8 mouse cellular contexts compared by ENCODE assay signal in the genomic region with DNA sequence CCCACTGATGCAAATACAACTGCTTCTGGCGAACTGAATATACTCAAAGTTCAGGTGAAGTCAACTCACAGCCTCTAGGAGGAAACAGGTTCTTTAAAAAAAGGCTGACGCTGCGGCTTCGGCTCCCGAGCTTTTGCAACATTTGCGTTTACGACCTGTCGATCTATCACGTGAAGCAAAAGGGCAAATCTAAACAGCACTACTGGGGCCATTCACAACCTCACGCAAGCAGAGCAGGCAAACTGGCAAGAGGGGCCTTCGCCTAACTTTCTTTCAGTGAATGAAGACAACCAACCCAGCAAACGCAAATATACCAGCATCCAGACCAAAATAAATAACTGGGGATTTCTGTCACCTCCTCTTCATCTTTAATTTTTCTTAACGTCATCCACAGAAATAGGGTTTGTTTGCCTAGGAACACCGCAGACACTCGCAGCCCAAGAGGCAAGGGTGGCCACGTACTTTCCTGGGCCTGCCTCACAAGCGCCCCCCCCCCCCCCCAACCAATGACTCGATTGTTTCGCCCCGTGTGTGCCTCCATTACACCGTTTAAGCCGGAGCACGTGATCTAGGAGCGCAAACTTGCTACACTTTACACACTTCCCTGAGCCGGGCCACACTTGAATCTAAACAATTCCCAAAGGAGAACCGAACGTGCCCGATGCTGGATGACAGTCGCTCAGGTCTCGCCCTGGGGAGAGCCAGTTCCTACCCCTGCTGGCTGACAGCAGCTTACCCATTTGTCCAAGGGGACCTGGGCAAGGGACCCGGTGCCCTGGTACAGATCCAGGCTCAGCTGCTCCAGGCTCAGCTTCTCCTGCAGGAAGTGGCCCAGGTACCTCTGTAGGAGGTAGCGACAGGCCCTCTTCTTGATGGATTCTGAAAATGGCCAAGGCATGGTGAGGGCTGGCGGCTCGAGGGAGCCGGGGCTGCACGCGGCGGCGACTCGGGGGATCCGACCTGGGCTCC. TPM values are rescaled to one million over a fixed set of nuclear protein-coding genes. Genes with fewer than 3 reads are reported as not detected.
DNase-seq lines count a peak whose midpoint lies in the region; ATAC-seq and TF ChIP-seq lines count a peak whose summit lies in the region.

A gene (plus strand): TSS at position 897 of the 969 bp plus-strand sequence.

- WGBS in forebrain, embryonic 12.5 days, result under 1% methylated on average over 41 of the region's 41 CpGs
- 1% methylated on average over 41 of the region's 41 CpGs for WGBS in large intestine, adult 2 months
- under 1% methylated on average over 39 of the region's 41 CpGs for WGBS in lung, embryonic 14.5 days
- under 1% methylated on average over 41 of the region's 41 CpGs for WGBS in neural tube, embryonic 15.5 days

- no peaks in the 10 kb centered on the region for H3K27me3 ChIP-seq in MEL (ENCODE audit: control insufficient read depth in 1 of 2, insufficient read depth in 2 of 2, low read length in 2 of 2)
- H3K27me3 ChIP-seq in forebrain, embryonic 12.5 days, result no peaks in the 10 kb centered on the region
- no peaks in the 10 kb centered on the region for H3K27me3 ChIP-seq in lung, embryonic 14.5 days (ENCODE audit: insufficient read depth, low read length)
- no peaks in the 10 kb centered on the region for H3K27me3 ChIP-seq in neural tube, embryonic 15.5 days (replicated peaks)

- peak; percentile 89 for DNase-seq in MEL (ENCODE audit: low read depth, low spot score)
- peak; percentile 64 for DNase-seq in c-Kit-positive CD71-positive TER-119-positive erythroid progenitor cells, embryonic 14.5 days (ENCODE audit: low spot score)
- peak; percentile 49 to 53 for DNase-seq in heart, postnatal 10 days
- peak; percentile 64 for DNase-seq in large intestine, adult 2 months (ENCODE audit: low read depth, low spot score)
- DNase-seq in lung, embryonic 14.5 days, result peak; percentile 59
- peak; percentile 52 for DNase-seq in thymus, postnatal 25 days

- peak within 1 kb of the TSS; percentile 75 for H3K4me2 ChIP-seq in forebrain, embryonic 12.5 days
- H3K4me2 ChIP-seq in lung, embryonic 14.5 days, result peak within 1 kb of the TSS; percentile 91
- peak within 1 kb of the TSS; percentile 86 for H3K4me2 ChIP-seq in neural tube, embryonic 15.5 days

- TF ChIP-seq POLR2A in MEL (IDR thresholded peaks at IDR 0.05; ENCODE audit: control insufficient read depth in 1 of 2, insufficient read depth in 1 of 2, low read depth in 1 of 2, low read length in 2 of 2, poor library complexity in 1 of 2), result peak; percentile 13 to 76; a peak in 2 of 4 replicates

- H3K36me3 ChIP-seq in MEL (ENCODE audit: control insufficient read depth in 1 of 2, insufficient read depth in 2 of 2, low read length in 2 of 2), result peaks cover 12 to 31% of the 10 kb centered on the region in 2 experiments
- H3K36me3 ChIP-seq in forebrain, embryonic 12.5 days (replicated peaks), result peaks cover under 1% of the 10 kb centered on the region
- H3K36me3 ChIP-seq in lung, embryonic 14.5 days (ENCODE audit: insufficient read depth), result peaks cover 11% of the 10 kb centered on the region
- H3K36me3 ChIP-seq in neural tube, embryonic 15.5 days, result peaks cover 2% of the 10 kb centered on the region; the same call in 1 of the 2 replicates

- TF ChIP-seq EP300 in MEL (IDR thresholded peaks at IDR 0.05; ENCODE audit: low read depth in 1 of 2, low read length in 2 of 2), result no peak

- peak within 1 kb of the TSS; percentile 75 for H3K27ac ChIP-seq in MEL (ENCODE audit: control insufficient read depth, low read depth, low read length)
- H3K27ac ChIP-seq in forebrain, embryonic 12.5 days, result peak within 1 kb of the TSS; percentile 95
- peak within 1 kb of the TSS; percentile 93 for H3K27ac ChIP-seq in lung, embryonic 14.5 days (ENCODE audit: low read depth)
- H3K27ac ChIP-seq in neural tube, embryonic 15.5 days (replicated peaks), result peak within 1 kb of the TSS; percentile 96

- ATAC-seq in forebrain, embryonic 12.5 days (ENCODE audit: low FRiP score), result peak; percentile 50
- ATAC-seq in lung, embryonic 14.5 days (ENCODE audit: insufficient read depth), result peak; percentile 51
- peak; percentile 25 for ATAC-seq in neural tube, embryonic 15.5 days (ENCODE audit: low FRiP score)

- no peaks in the 10 kb centered on the region for H3K9me3 ChIP-seq in MEL (replicated peaks; ENCODE audit: insufficient read depth, low read length)
- no peaks in the 10 kb centered on the region for H3K9me3 ChIP-seq in forebrain, embryonic 12.5 days
- no peaks in the 10 kb centered on the region for H3K9me3 ChIP-seq in lung, embryonic 14.5 days (ENCODE audit: low read depth, low read length)
- no peaks in the 10 kb centered on the region for H3K9me3 ChIP-seq in neural tube, embryonic 15.5 days (replicated peaks)

- intact Hi-C loops in heart, postnatal 10 days (cut with DNase I), result loop anchor here (2.0 kb wide), 1 partner anchor 101 kb away; a partner anchor contains a TSS

- H3K4me1 ChIP-seq in MEL (ENCODE audit: control insufficient read depth in 1 of 2, insufficient read depth in 2 of 2, low read length in 2 of 2), result peaks cover 1 to 22% of the 10 kb centered on the region in 2 experiments
- H3K4me1 ChIP-seq in forebrain, embryonic 12.5 days, result peaks cover 28% of the 10 kb centered on the region
- no peaks in the 10 kb centered on the region for H3K4me1 ChIP-seq in lung, embryonic 14.5 days (ENCODE audit: insufficient read depth)
- H3K4me1 ChIP-seq in neural tube, embryonic 15.5 days, result peaks cover 42% of the 10 kb centered on the region

- 0 out of 6 replicates have a peak, but pooled peaks of 1 of the 3 experiments have one; percentile 4 for TF ChIP-seq CTCF in MEL (IDR thresholded peaks at IDR 0.05 in 2 of 3, conservative IDR thresholded peaks at IDR 0.05 in 1 of 3; ENCODE audit: control insufficient read depth in 1 of 3, insufficient read depth in 1 of 3, low read depth in 2 of 3, low read length in 3 of 3, poor library complexity in 1 of 3, severe bottlenecking in 1 of 3)
- TF ChIP-seq CTCF in lung, embryonic 14.5 days (IDR thresholded peaks at IDR 0.05; ENCODE audit: low read depth), result 0 out of 2 replicates have a peak, but pooled peaks have one; percentile 8

- H3K4me3 ChIP-seq in MEL (ENCODE audit: control insufficient read depth in 1 of 2, insufficient read depth in 1 of 2, low read depth in 2 of 2, low read length in 2 of 2), result peak within 1 kb of the TSS; percentile 95 to 100
- peak within 1 kb of the TSS; percentile 94 for H3K4me3 ChIP-seq in forebrain, embryonic 12.5 days (replicated peaks)
- H3K4me3 ChIP-seq in lung, embryonic 14.5 days (ENCODE audit: low read depth, low read length), result peak within 1 kb of the TSS; percentile 94
- peak within 1 kb of the TSS; percentile 77 for H3K4me3 ChIP-seq in neural tube, embryonic 15.5 days (replicated peaks)

- H3K79me2 ChIP-seq in MEL (ENCODE audit: control insufficient read depth, insufficient read depth, low read length, poor library complexity), result peaks cover 56% of the 10 kb centered on the region

- peak within 1 kb of the TSS; percentile 99 for H3K9ac ChIP-seq in MEL (ENCODE audit: control insufficient read depth, low read depth, low read length, poor library complexity, severe bottlenecking)
- H3K9ac ChIP-seq in forebrain, embryonic 12.5 days, result peak within 1 kb of the TSS; percentile 86
- peak within 1 kb of the TSS; percentile 93 for H3K9ac ChIP-seq in lung, embryonic 14.5 days
- peak within 1 kb of the TSS; percentile 73 for H3K9ac ChIP-seq in neural tube, embryonic 15.5 days (replicated peaks)

- no peak for TF ChIP-seq RAD21 in MEL (IDR thresholded peaks at IDR 0.05; ENCODE audit: low read depth, low read length)

TF ChIP-seq in MEL, 35 proteins besides CTCF, POLR2A, EP300 and RAD21 (continues in another document):
- TF ChIP-seq ETS1 (IDR thresholded peaks at IDR 0.05; ENCODE audit: low read depth, low read length) (0 out of 2 replicates have a peak, but pooled peaks have one; percentile 45), POLR2AphosphoS5 (IDR thresholded peaks at IDR 0.05; ENCODE audit: borderline replicate concordance, low read depth, low read length) (no peak), BHLHE40 (IDR thresholded peaks at IDR 0.05; ENCODE audit: borderline replicate concordance, low read depth, low read length) (peak; percentile 91), ZKSCAN1 (IDR thresholded peaks at IDR 0.05; ENCODE audit: low read depth, low read length) (no peak), KAT2A (conservative IDR thresholded peaks at IDR 0.05; ENCODE audit: low read depth, low read length) (peak; percentile 51; the same call in 1 of the 2 replicates), NELFE (IDR thresholded peaks at IDR 0.05; ENCODE audit: low read depth, low read length) (peak; percentile 35; the same call in 1 of the 2 replicates), UBTF (IDR thresholded peaks at IDR 0.05; ENCODE audit: borderline replicate concordance, insufficient read depth, low read depth, low read length) (no peak), MXI1 (IDR thresholded peaks at IDR 0.05; ENCODE audit: low read depth, low read length) (peak; percentile 83), SIN3A (IDR thresholded peaks at IDR 0.05; ENCODE audit: low read length) (peak; percentile 78), MAX (IDR thresholded peaks at IDR 0.05; ENCODE audit: low read length) (peak; percentile 80), MAFK (IDR thresholded peaks at IDR 0.05; ENCODE audit: borderline replicate concordance, low read depth, low read length) (no peak), POLR2AphosphoS2 (IDR thresholded peaks at IDR 0.05; ENCODE audit: low read length) (no peak), CHD1 (IDR thresholded peaks at IDR 0.05; ENCODE audit: low read depth, low read length) (0 out of 2 replicates have a peak, but pooled peaks have one; percentile 19), MYC (IDR thresholded peaks at IDR 0.05; ENCODE audit: low read depth, low read length) (no peak), SMC3 (IDR thresholded peaks at IDR 0.05; ENCODE audit: low read depth, low read length) (no peak), TAL1 (IDR thresholded peaks at IDR 0.05; ENCODE audit: low read length) (no peak), MYB (IDR thresholded peaks at IDR 0.05; ENCODE audit: low read depth, low read length) (no peak), USF1 (IDR thresholded peaks at IDR 0.05; ENCODE audit: low read depth, low read length) (peak; percentile 93), CHD2 (IDR thresholded peaks at IDR 0.05; ENCODE audit: low read length) (no peak), E2F4 (IDR thresholded peaks at IDR 0.05; ENCODE audit: borderline replicate concordance, low read depth, low read length) (no peak)

RNA-seq across cellular contexts. Expression of the gene that starts here (rescaled TPM):
- 12.0 and 12.6 TPM in 2 replicates for total RNA-seq in MEL (2012; rRNA removed)
- 10 to 100 TPM in 1 of 2 experiments, not detected in 1; 13.9 TPM for polyA plus RNA-seq in MEL (2012; ENCODE audit: insufficient read depth in 1 of 2, insufficient read length in 2 of 2, low read depth in 1 of 2, low replicate concordance in 2 of 2, missing spikeins in 1 of 2)
- 27.8 and 28.5 TPM in 2 replicates for polyA plus RNA-seq in forebrain, embryonic 12.5 days (2016; fragmentation: Nextera tagmentation; extraction: Ambion mirVana)
- total RNA-seq in heart, postnatal 10 days (2021), result 10 to 100 TPM in 1 of 2 experiments, 1 to 10 TPM in 1; 7.7 to 11.1 TPM
- polyA plus RNA-seq in large intestine, adult 2 months (2012; rRNA removed), result 15.0 and 17.0 TPM in 2 replicates
- polyA plus RNA-seq in lung, embryonic 14.5 days (2014; fragmentation: Nextera tagmentation; extraction: Ambion mirVana), result 28.4 and 30.6 TPM in 2 replicates
- polyA plus RNA-seq in neural tube, embryonic 15.5 days (2015; fragmentation: Nextera tagmentation; extraction: Ambion mirVana), result 27.6 and 28.9 TPM in 2 replicates

Comparison
In these comparisons a context has a peak if more than half of its experiments do, and no peak if none do; other contexts are left out.
1. Peak in every context shown above with its lines: DNase-seq, ATAC-seq, H3K4me3 ChIP-seq and H3K27ac ChIP-seq.